Mouse (Mus musculus): ENCODE measurements at regions not wholly inside any gene's neighbourhood (a gene's known extent, or its start where the extent isn't known, plus 50 kb on each side); places are given as distances from the start of the nearest gene placed in this dataset.

DNA sequence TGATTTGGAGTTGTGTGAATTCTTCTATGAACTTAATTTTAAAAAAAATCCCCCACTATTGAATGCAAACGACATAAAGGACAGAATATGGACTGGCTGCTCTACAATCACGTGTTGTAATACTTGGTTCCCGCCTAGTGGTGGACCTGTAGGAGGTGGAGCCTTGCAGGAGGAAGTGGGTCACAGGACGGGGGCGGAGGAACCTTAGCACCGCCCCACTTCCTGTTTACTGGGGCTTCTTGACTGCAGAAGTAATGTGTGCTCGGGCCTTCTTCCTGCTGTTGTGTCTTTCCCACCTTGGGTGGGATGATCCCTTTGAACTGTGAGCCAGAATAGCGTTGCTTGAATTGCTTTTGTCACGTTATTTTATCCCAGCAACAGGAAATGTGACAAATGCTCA is 52.2 kb upstream of the Tmem108 start:
- no peaks in the 10 kb centered on the region for H3K36me3 ChIP-seq (ENCODE audit: control insufficient read depth, insufficient read depth, low read length)

DNA sequence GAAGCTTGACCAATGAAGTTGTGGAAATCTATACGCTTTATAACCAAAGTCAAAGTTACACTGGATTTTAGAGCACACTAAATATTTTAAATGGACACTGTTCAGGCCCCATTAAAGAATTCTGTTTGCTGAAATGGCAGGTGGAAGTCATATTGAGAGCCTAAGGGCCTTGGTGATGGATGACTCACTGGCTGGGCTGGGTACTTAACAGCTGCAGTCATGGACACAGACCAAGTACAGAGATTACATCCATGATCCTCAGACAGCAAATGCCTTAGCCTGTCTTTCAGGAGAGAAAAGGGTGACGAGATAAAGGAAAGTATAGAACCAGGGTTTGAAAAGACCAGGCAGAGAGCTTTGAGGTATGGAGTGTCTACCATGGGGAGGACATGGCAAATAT is 57.4 kb upstream of the Tmem108 start:
- Histone ChIP-seq H3K27ac (ENCODE audit: control insufficient read depth, insufficient read depth, low read depth, low read length) (no peak overlapping the region), H3K4me1 (ENCODE audit: control insufficient read depth, insufficient read depth, low read length) (no peaks in the 10 kb centered on the region), H3K36me3 (ENCODE audit: control insufficient read depth, insufficient read depth, low read length) (no peaks in the 10 kb centered on the region), H3K4me3 (ENCODE audit: control insufficient read depth, low read depth, low read length) (no peak overlapping the region), H3K27me3 (ENCODE audit: control insufficient read depth, insufficient read depth, low read length) (no peaks in the 10 kb centered on the region)
- TF ChIP-seq POLR2A (IDR thresholded peaks at IDR 0.05; ENCODE audit: control insufficient read depth, low read depth, low read length) (no peak), CTCF (IDR thresholded peaks at IDR 0.05; ENCODE audit: control insufficient read depth, insufficient read depth, insufficient replicate concordance, low read depth, low read length) (no peak)

More for the DNA sequence above, 52.2 kb upstream of the Tmem108 start:
- TF ChIP-seq CTCF (IDR thresholded peaks at IDR 0.05; ENCODE audit: control insufficient read depth, insufficient read depth, insufficient replicate concordance, low read depth, low read length) (no peak), POLR2A (IDR thresholded peaks at IDR 0.05; ENCODE audit: control insufficient read depth, low read depth, low read length) (no peak)
- Histone ChIP-seq H3K4me3 (ENCODE audit: control insufficient read depth, low read depth, low read length) (no peak overlapping the region), H3K4me1 (ENCODE audit: control insufficient read depth, insufficient read depth, low read length) (no peaks in the 10 kb centered on the region), H3K27ac (ENCODE audit: control insufficient read depth, insufficient read depth, low read depth, low read length) (no peak overlapping the region), H3K27me3 (ENCODE audit: control insufficient read depth, insufficient read depth, low read length) (no peaks in the 10 kb centered on the region)

DNA sequence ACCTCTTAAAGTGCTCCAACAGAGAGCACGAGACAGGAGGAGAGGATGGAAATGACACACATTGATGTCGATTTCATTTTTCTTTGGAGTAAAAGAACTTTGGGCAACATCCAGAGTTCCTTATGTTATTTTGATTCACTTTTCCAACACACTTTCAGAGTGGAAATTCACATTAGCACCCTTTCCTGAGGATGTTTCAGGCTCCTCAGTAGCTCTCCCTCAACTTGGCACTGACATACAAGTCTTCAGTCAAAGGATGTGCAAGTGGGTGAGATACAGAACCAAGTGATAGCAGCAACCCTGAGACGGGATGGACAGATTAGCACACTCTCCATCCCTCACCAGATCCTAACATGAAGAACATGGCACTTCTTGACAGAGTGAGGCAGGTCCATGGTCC is 60.0 kb upstream of the Tmem108 start:
- H3K36me3 ChIP-seq (ENCODE audit: control insufficient read depth, insufficient read depth, low read length): no peaks in the 10 kb centered on the region

GRCm38 (mm10) chr9:103823491-103823890 is 61.9 kb upstream of the Tmem108 start:
- Histone ChIP-seq H3K36me3 (ENCODE audit: control insufficient read depth, insufficient read depth, low read length) (no peaks in the 10 kb centered on the region), H3K4me3 (ENCODE audit: control insufficient read depth, low read depth, low read length) (no peak overlapping the region), H3K27ac (ENCODE audit: control insufficient read depth, insufficient read depth, low read depth, low read length) (no peak overlapping the region), H3K27me3 (ENCODE audit: control insufficient read depth, insufficient read depth, low read length) (no peaks in the 10 kb centered on the region), H3K4me1 (ENCODE audit: control insufficient read depth, insufficient read depth, low read length) (no peaks in the 10 kb centered on the region)
- TF ChIP-seq POLR2A (IDR thresholded peaks at IDR 0.05; ENCODE audit: control insufficient read depth, low read depth, low read length) (no peak), CTCF (IDR thresholded peaks at IDR 0.05; ENCODE audit: control insufficient read depth, insufficient read depth, insufficient replicate concordance, low read depth, low read length) (no peak)

More for the DNA sequence above, 60.0 kb upstream of the Tmem108 start:
- no peak overlapping the region for H3K27ac ChIP-seq (ENCODE audit: control insufficient read depth, insufficient read depth, low read depth, low read length)
- H3K4me1 ChIP-seq (ENCODE audit: control insufficient read depth, insufficient read depth, low read length): no peaks in the 10 kb centered on the region
- no peak overlapping the region for H3K4me3 ChIP-seq (ENCODE audit: control insufficient read depth, low read depth, low read length)
- TF ChIP-seq POLR2A (IDR thresholded peaks at IDR 0.05; ENCODE audit: control insufficient read depth, low read depth, low read length): no peak
- no peak for TF ChIP-seq CTCF (IDR thresholded peaks at IDR 0.05; ENCODE audit: control insufficient read depth, insufficient read depth, insufficient replicate concordance, low read depth, low read length)
- no peaks in the 10 kb centered on the region for H3K27me3 ChIP-seq (ENCODE audit: control insufficient read depth, insufficient read depth, low read length)

DNA sequence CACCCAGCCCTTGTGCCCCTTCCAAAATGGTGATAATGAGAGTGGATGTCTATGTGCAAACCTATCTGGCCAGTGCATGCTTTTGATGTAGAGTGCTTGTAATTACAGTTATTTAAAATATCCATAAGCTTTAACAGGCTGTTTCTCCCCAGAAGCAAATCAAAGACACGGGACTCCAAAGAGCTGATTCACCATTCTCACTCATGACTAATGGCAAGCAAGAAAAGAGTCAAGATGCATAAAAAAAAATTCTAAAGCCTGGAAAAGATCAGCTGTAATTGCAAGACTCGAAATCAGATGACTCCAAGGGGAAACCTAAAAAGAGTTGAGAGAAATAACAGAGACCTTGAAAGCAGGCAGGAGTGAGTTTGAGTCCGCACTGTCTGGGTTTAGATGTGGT is 79.6 kb upstream of the Tmem108 start:
- Histone ChIP-seq H3K27ac (ENCODE audit: control insufficient read depth, insufficient read depth, low read depth, low read length) (no peak overlapping the region), H3K27me3 (ENCODE audit: control insufficient read depth, insufficient read depth, low read length) (no peaks in the 10 kb centered on the region), H3K36me3 (ENCODE audit: control insufficient read depth, insufficient read depth, low read length) (no peaks in the 10 kb centered on the region), H3K4me3 (ENCODE audit: control insufficient read depth, low read depth, low read length) (no peak overlapping the region), H3K4me1 (ENCODE audit: control insufficient read depth, insufficient read depth, low read length) (no peaks in the 10 kb centered on the region)
- TF ChIP-seq CTCF (IDR thresholded peaks at IDR 0.05; ENCODE audit: control insufficient read depth, insufficient read depth, insufficient replicate concordance, low read depth, low read length): no peak
- TF ChIP-seq POLR2A (IDR thresholded peaks at IDR 0.05; ENCODE audit: control insufficient read depth, low read depth, low read length): no peak

- no peaks in the 10 kb centered on the region for H3K36me3 ChIP-seq (ENCODE audit: control insufficient read depth, insufficient read depth, low read length)
- TF ChIP-seq POLR2A (IDR thresholded peaks at IDR 0.05; ENCODE audit: control insufficient read depth, low read depth, low read length): no peak
- TF ChIP-seq CTCF (IDR thresholded peaks at IDR 0.05; ENCODE audit: control insufficient read depth, insufficient read depth, insufficient replicate concordance, low read depth, low read length): no peak
- no peaks in the 10 kb centered on the region for H3K27me3 ChIP-seq (ENCODE audit: control insufficient read depth, insufficient read depth, low read length)
- H3K4me1 ChIP-seq (ENCODE audit: control insufficient read depth, insufficient read depth, low read length): no peaks in the 10 kb centered on the region
- no peak overlapping the region for H3K4me3 ChIP-seq (ENCODE audit: control insufficient read depth, low read depth, low read length)
- no peak overlapping the region for H3K27ac ChIP-seq (ENCODE audit: control insufficient read depth, insufficient read depth, low read depth, low read length)
Observed at GRCm38 (mm10) chr9:103843836-103844235, 82.2 kb upstream of the Tmem108 start.

DNA sequence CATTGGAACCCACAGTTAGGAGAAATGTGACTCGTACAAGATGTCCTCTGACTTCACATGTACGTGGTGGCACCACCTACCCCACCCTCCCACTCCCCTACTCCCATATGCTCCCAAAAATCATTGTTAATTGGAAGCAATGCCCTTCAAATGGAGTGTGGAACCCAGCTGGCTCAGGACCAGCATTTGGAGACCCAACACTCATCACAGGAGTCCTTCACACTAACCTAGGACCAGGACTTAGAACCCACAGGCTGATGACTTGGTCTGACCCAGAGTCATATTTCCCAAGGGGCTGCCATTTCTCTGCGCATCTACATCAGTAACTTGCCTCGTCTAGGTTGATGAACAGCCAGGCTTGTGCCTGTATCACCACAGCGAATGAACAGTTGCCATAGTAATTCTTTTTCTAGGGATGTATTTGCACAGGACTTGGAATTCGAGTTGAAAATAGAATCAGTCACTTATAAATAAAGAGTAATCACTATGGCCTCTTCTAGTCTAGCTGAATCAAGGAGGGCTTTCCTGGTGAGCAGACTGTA is 84.3 kb upstream of the Tmem108 start:
- no peaks in the 10 kb centered on the region for H3K27me3 ChIP-seq (ENCODE audit: control insufficient read depth, insufficient read depth, low read length)
- H3K36me3 ChIP-seq (ENCODE audit: control insufficient read depth, insufficient read depth, low read length): no peaks in the 10 kb centered on the region
- no peak overlapping the region for H3K27ac ChIP-seq (ENCODE audit: control insufficient read depth, insufficient read depth, low read depth, low read length)
- H3K4me3 ChIP-seq (ENCODE audit: control insufficient read depth, low read depth, low read length): no peak overlapping the region
- no peaks in the 10 kb centered on the region for H3K4me1 ChIP-seq (ENCODE audit: control insufficient read depth, insufficient read depth, low read length)
- TF ChIP-seq POLR2A (IDR thresholded peaks at IDR 0.05; ENCODE audit: control insufficient read depth, low read depth, low read length) (no peak), CTCF (IDR thresholded peaks at IDR 0.05; ENCODE audit: control insufficient read depth, insufficient read depth, insufficient replicate concordance, low read depth, low read length) (no peak)

GRCm38 (mm10) chr9:103847931-103848330 is 86.3 kb upstream of the Tmem108 start:
- Histone ChIP-seq H3K27ac (ENCODE audit: control insufficient read depth, insufficient read depth, low read depth, low read length) (no peak overlapping the region), H3K36me3 (ENCODE audit: control insufficient read depth, insufficient read depth, low read length) (no peaks in the 10 kb centered on the region), H3K4me3 (ENCODE audit: control insufficient read depth, low read depth, low read length) (no peak overlapping the region), H3K27me3 (ENCODE audit: control insufficient read depth, insufficient read depth, low read length) (no peaks in the 10 kb centered on the region), H3K4me1 (ENCODE audit: control insufficient read depth, insufficient read depth, low read length) (no peaks in the 10 kb centered on the region)
- TF ChIP-seq POLR2A (IDR thresholded peaks at IDR 0.05; ENCODE audit: control insufficient read depth, low read depth, low read length) (no peak), CTCF (IDR thresholded peaks at IDR 0.05; ENCODE audit: control insufficient read depth, insufficient read depth, insufficient replicate concordance, low read depth, low read length) (no peak)
